Mouse (Mus musculus): ENCODE results near the gene Cggbp1. TPM values are rescaled to one million over a fixed set of nuclear protein-coding genes. Genes with fewer than 3 reads are reported as not detected.

Gene Cggbp1
- polyA plus RNA-seq, 1 experiment from 2014 or later: 86.1 TPM

DNA sequence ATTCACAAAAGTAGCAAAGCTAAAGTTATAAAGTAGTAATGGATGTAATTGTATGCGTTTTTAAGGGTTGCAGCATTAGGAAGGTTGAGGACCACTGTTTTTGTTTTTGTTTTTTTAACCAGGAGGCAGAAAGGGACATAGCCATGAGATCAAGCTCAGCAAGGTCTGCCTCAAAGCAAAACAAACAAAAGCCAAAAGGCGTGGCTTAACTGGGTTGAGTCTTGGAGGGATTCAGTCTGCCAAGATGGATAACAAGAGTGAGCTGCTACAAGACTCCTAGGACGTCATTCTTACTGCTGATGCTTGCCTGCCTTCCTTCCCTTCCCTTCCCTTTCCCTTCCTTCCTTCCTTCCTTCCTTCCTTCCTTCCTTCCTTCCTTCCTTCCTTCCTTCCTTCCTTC lies 20.5 kb downstream of the Cggbp1 start:
- H3K9ac ChIP-seq (replicated peaks; ENCODE audit: low read length): no peak overlapping the region
- no peaks in the 10 kb centered on the region for H3K27me3 ChIP-seq (ENCODE audit: insufficient read depth, low read length)
- no peak overlapping the region for H3K27ac ChIP-seq (ENCODE audit: low read length)
- H3K4me2 ChIP-seq (replicated peaks; ENCODE audit: low read depth, low read length): no peak overlapping the region
- no peaks in the 10 kb centered on the region for H3K4me1 ChIP-seq (ENCODE audit: insufficient read depth, low read length)
- H3K9me3 ChIP-seq (ENCODE audit: low read length): no peaks in the 10 kb centered on the region
- ATAC-seq (ENCODE audit: low FRiP score, low TSS enrichment): no peak
- no peak overlapping the region for H3K4me3 ChIP-seq (ENCODE audit: low read length)
- 21% methylated on average over 3 of the region's 3 CpGs for WGBS
- H3K36me3 ChIP-seq (ENCODE audit: insufficient read depth, low read length): no peaks in the 10 kb centered on the region

DNA sequence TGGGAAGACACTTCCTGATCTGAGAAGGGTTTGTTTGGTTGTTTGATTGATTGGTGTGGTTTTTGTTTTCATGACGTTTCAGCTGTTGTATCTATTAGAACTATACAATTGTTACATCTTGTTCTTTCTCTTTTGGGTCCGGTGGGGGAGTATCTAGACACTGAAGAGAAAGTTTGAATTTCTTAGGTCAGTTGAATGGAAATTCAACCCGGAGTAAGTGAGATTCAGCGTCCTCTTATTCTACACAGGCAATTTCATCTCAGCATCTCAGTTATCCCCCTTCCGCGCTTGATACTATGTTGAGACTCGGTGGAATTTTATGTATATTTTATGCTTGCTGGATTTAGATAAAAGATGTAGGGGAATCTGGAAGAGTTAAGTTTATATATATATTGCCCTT lies 21.0 kb downstream of the Cggbp1 start:
- Histone ChIP-seq H3K4me3 (ENCODE audit: low read length) (peak overlapping the region; percentile 42), H3K27me3 (ENCODE audit: insufficient read depth, low read length) (no peaks in the 10 kb centered on the region), H3K27ac (ENCODE audit: low read length) (no peak overlapping the region), H3K9ac (replicated peaks; ENCODE audit: low read length) (0 out of 2 replicates have a peak overlapping the region, but pooled peaks have one; percentile 46), H3K9me3 (ENCODE audit: low read length) (no peaks in the 10 kb centered on the region), H3K4me1 (ENCODE audit: insufficient read depth, low read length) (no peaks in the 10 kb centered on the region), H3K36me3 (ENCODE audit: insufficient read depth, low read length) (no peaks in the 10 kb centered on the region), H3K4me2 (replicated peaks; ENCODE audit: low read depth, low read length) (peak overlapping the region; percentile 60)
- 4% methylated on average over 7 of the region's 7 CpGs for WGBS
- no peak for ATAC-seq (ENCODE audit: low FRiP score, low TSS enrichment)

DNA sequence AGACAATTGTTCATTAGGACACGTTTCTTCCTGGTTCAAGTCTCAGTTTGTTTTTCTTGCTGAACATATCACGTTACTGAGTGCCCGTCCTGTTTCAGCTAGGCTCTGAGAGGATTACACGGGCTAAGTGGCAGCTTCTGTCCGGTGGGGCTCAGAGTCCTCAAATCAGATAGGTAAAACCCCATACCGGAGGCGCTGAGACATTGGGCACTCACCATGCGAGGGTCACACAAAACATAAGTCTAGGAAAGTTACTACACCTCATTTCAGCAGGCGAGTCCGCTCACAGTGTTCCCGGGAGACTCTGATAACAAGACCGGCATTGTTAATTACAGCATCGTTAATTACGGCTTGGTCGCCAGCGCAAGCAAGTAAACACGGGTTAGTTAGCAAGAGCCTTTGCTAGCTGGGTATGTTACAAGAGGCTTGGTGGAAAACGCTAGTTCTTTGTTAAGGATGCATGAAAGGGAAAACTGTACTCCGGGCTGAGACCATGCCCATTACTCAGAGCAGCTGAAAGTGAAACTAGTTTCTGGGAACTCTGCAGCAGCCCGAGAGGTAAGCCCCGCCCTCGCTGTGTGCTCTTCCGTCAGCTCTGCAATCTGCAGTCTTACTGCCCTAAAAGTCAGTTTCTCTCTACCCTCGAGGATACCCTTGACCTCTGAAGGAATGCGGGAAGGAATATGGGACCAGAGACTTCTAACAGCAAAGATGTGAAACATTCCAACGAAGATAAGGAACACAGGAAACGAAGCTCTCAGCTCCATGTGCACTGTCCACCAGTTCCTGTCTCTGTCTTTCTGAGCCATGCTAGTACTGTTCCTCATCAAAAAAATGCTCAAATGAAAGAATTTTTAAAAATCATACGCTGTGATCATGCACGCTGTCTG lies 21.9 kb downstream of the Cggbp1 start:
- H3K27me3 ChIP-seq (ENCODE audit: insufficient read depth, low read length): no peaks in the 10 kb centered on the region
- no peaks in the 10 kb centered on the region for H3K36me3 ChIP-seq (ENCODE audit: insufficient read depth, low read length)
- peak overlapping the region; percentile 91 for H3K27ac ChIP-seq (ENCODE audit: low read length)
- ATAC-seq (ENCODE audit: low FRiP score, low TSS enrichment): peak; percentile 98
- peak overlapping the region; percentile 53 for H3K4me3 ChIP-seq (ENCODE audit: low read length)
- no peaks in the 10 kb centered on the region for H3K4me1 ChIP-seq (ENCODE audit: insufficient read depth, low read length)
- WGBS: 3% methylated on average over 29 of the region's 29 CpGs
- H3K4me2 ChIP-seq (replicated peaks; ENCODE audit: low read depth, low read length): peak overlapping the region; percentile 55
- H3K9me3 ChIP-seq (ENCODE audit: low read length): no peaks in the 10 kb centered on the region
- peak overlapping the region; percentile 67 for H3K9ac ChIP-seq (replicated peaks; ENCODE audit: low read length)

DNA sequence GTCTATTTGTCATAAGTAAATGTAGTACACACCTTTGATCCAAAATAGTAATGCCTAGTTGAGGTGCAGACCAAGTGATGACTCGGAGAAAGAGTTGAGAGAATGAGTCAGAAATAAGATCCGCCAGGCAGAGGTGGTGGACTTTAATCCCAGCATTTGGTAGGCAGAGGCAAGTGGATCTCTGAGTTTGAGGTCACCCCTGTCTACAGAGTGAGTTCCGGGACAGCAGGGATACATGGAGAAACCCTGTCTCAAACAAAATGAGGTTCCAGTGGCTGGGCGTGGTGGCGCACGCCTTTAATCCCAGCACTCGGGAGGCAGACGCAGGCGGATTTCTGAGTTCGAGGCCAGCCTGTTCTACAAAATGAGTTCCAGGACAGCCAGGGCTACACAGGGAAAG lies 23.6 kb downstream of the Cggbp1 start:
- no peak for ATAC-seq (ENCODE audit: low FRiP score, low TSS enrichment)
- H3K9ac ChIP-seq (replicated peaks; ENCODE audit: low read length): no peak overlapping the region
- no peak overlapping the region for H3K4me3 ChIP-seq (ENCODE audit: low read length)
- H3K9me3 ChIP-seq (ENCODE audit: low read length): no peaks in the 10 kb centered on the region
- H3K27me3 ChIP-seq (ENCODE audit: insufficient read depth, low read length): no peaks in the 10 kb centered on the region
- WGBS: 93% methylated on average over 10 of the region's 10 CpGs
- no peak overlapping the region for H3K4me2 ChIP-seq (replicated peaks; ENCODE audit: low read depth, low read length)
- no peak overlapping the region for H3K27ac ChIP-seq (ENCODE audit: low read length)
- no peaks in the 10 kb centered on the region for H3K36me3 ChIP-seq (ENCODE audit: insufficient read depth, low read length)
- no peaks in the 10 kb centered on the region for H3K4me1 ChIP-seq (ENCODE audit: insufficient read depth, low read length)

DNA sequence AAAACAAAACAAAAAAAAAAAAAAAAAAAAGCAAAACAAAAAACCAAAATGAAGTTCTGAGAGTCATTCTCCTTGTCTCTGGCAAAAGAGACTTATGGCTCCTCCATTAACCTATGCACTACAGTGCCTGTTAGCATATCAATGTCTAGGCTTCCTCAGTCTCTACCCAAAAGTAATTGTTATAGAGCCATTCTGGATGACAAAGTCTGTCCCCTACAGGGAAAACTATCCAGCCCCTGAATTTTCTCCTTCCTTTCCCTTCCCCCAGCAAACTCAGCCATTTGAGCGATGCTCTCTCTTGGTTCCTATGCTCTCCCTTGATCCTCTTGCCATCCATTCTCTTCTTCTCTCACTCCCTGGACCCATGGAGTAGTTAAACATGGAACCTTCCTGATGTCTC lies 24.0 kb downstream of the Cggbp1 start:
- Histone ChIP-seq H3K4me3 (ENCODE audit: low read length) (no peak overlapping the region), H3K27ac (ENCODE audit: low read length) (no peak overlapping the region), H3K27me3 (ENCODE audit: insufficient read depth, low read length) (no peaks in the 10 kb centered on the region), H3K9me3 (ENCODE audit: low read length) (no peaks in the 10 kb centered on the region), H3K4me2 (replicated peaks; ENCODE audit: low read depth, low read length) (no peak overlapping the region), H3K36me3 (ENCODE audit: insufficient read depth, low read length) (no peaks in the 10 kb centered on the region), H3K4me1 (ENCODE audit: insufficient read depth, low read length) (no peaks in the 10 kb centered on the region), H3K9ac (replicated peaks; ENCODE audit: low read length) (no peak overlapping the region)
- ATAC-seq (ENCODE audit: low FRiP score, low TSS enrichment): no peak
- WGBS: 85% methylated on average over 1 of the region's 1 CpGs

DNA sequence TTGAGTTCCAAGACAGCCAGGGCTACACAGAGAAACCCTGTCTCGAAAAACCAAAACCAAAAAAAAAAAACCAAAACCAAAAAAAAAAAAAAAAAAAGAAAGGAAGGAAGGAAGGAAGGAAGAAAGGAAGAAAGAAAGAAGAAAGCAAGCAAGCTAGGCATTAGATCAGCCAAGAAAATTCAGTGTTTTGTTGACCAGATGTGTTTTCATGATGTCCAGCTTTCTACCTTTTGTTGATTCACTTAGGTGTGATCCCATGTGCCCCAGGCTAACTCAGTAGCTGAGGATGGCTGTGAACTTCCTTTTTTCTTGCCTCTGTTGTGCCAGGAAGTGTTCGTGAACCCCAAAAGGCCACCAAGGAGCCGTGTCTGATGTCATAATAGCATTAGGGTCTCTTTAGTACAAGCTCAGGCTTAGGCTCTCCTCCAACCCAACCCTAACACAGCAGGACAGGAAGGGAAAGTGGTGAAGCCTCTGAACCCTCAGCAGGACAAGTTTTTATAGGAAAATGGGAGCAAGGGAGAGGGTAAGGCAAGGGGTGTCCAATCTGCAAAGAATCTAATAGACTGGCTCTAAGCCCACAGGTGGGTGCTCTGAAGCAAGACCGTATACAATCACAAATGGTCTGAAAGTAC lies 25.0 kb downstream of the Cggbp1 start:
- Histone ChIP-seq H3K4me1 (ENCODE audit: insufficient read depth, low read length) (no peaks in the 10 kb centered on the region), H3K36me3 (ENCODE audit: insufficient read depth, low read length) (no peaks in the 10 kb centered on the region), H3K27me3 (ENCODE audit: insufficient read depth, low read length) (no peaks in the 10 kb centered on the region), H3K4me3 (ENCODE audit: low read length) (no peak overlapping the region), H3K9ac (replicated peaks; ENCODE audit: low read length) (no peak overlapping the region), H3K4me2 (replicated peaks; ENCODE audit: low read depth, low read length) (no peak overlapping the region), H3K9me3 (ENCODE audit: low read length) (no peaks in the 10 kb centered on the region), H3K27ac (ENCODE audit: low read length) (no peak overlapping the region)
- ATAC-seq (ENCODE audit: low FRiP score, low TSS enrichment): no peak
- WGBS: 87% methylated on average over 4 of the region's 4 CpGs

DNA sequence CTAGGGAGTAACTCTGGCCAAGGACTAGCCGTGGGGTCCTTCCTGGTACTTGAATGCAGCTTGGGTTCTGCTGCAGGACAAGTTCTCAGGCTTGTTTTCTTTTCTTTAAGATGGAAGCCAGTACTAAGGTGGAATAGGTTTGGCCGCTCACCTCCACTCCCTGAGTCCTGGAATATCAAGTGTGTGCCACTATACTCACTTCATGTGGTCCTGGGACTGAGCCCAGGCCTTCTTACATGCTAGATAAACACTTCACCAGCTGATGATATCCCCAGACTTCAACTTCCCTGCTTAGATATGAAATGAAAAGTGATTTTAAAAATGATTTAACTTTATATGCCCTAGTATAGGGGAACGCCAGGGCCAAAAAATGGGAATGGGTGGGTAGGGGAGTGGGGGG lies 25.5 kb downstream of the Cggbp1 start:
- 83% methylated on average over 3 of the region's 3 CpGs for WGBS
- Histone ChIP-seq H3K9ac (replicated peaks; ENCODE audit: low read length) (no peak overlapping the region), H3K27ac (ENCODE audit: low read length) (no peak overlapping the region), H3K27me3 (ENCODE audit: insufficient read depth, low read length) (no peaks in the 10 kb centered on the region), H3K4me1 (ENCODE audit: insufficient read depth, low read length) (no peaks in the 10 kb centered on the region), H3K4me2 (replicated peaks; ENCODE audit: low read depth, low read length) (no peak overlapping the region), H3K36me3 (ENCODE audit: insufficient read depth, low read length) (no peaks in the 10 kb centered on the region), H3K9me3 (ENCODE audit: low read length) (no peaks in the 10 kb centered on the region), H3K4me3 (ENCODE audit: low read length) (no peak overlapping the region)
- ATAC-seq (ENCODE audit: low FRiP score, low TSS enrichment): no peak

DNA sequence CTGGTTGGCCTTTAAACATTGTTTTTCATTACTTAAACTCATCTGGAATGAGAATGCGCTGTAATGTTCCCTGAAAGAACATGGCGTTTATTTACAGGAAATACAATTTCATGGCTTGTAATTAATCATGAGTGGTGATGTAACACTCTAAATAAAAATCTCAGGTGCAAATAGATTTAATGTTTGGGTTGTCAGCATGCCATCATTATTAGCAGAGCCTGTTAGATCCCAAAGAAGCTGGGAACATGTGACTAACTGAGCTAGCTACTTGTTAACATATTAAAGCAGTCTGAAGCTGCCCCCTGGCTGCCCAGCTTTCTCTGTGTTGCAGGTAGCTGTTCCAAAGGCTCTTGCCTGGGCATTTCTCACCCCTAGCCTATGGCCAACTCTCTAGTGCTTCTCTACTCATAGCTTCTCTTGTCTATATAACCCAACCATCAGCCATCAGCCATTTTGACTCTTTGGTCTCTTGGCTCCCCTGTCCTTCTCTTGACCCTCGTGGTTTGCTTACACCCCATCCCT lies 26.9 kb downstream of the Cggbp1 start:
- no peaks in the 10 kb centered on the region for H3K9me3 ChIP-seq (ENCODE audit: low read length)
- no peak for ATAC-seq (ENCODE audit: low FRiP score, low TSS enrichment)
- WGBS: 71% methylated on average over 3 of the region's 3 CpGs

DNA sequence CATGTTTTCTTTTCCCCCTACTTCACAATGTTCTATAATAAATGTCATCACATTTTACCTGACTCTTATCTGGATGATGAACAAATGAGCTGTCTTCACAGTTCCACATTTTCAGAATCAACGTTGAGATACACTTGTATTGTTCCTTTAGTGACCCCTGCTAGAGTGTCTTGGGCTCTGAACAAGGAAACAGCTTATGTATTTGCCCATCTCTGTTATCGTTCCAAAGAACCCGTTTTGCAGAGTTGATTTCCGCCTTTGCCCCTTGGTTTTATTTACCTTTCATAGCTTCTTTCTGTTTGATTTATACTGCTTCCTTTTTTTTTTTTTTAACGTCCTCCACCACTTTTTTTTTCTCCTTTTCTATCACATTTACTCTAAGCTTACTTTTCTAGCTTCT lies 27.9 kb downstream of the Cggbp1 start:
- Histone ChIP-seq H3K9ac (replicated peaks; ENCODE audit: low read length) (no peak overlapping the region), H3K9me3 (ENCODE audit: low read length) (no peaks in the 10 kb centered on the region), H3K27me3 (ENCODE audit: insufficient read depth, low read length) (no peaks in the 10 kb centered on the region), H3K4me1 (ENCODE audit: insufficient read depth, low read length) (peaks cover 10% of the 10 kb centered on the region), H3K36me3 (ENCODE audit: insufficient read depth, low read length) (no peaks in the 10 kb centered on the region), H3K27ac (ENCODE audit: low read length) (no peak overlapping the region), H3K4me2 (replicated peaks; ENCODE audit: low read depth, low read length) (no peak overlapping the region), H3K4me3 (ENCODE audit: low read length) (no peak overlapping the region)
- ATAC-seq (ENCODE audit: low FRiP score, low TSS enrichment): no peak
- 52% methylated on average over 5 of the region's 5 CpGs for WGBS

More for the DNA sequence above, 26.9 kb downstream of the Cggbp1 start:
- H3K27me3 ChIP-seq (ENCODE audit: insufficient read depth, low read length): no peaks in the 10 kb centered on the region
- no peak overlapping the region for H3K27ac ChIP-seq (ENCODE audit: low read length)
- no peaks in the 10 kb centered on the region for H3K4me1 ChIP-seq (ENCODE audit: insufficient read depth, low read length)
- no peaks in the 10 kb centered on the region for H3K36me3 ChIP-seq (ENCODE audit: insufficient read depth, low read length)
- no peak overlapping the region for H3K4me3 ChIP-seq (ENCODE audit: low read length)
- no peak overlapping the region for H3K9ac ChIP-seq (replicated peaks; ENCODE audit: low read length)
- H3K4me2 ChIP-seq (replicated peaks; ENCODE audit: low read depth, low read length): no peak overlapping the region

DNA sequence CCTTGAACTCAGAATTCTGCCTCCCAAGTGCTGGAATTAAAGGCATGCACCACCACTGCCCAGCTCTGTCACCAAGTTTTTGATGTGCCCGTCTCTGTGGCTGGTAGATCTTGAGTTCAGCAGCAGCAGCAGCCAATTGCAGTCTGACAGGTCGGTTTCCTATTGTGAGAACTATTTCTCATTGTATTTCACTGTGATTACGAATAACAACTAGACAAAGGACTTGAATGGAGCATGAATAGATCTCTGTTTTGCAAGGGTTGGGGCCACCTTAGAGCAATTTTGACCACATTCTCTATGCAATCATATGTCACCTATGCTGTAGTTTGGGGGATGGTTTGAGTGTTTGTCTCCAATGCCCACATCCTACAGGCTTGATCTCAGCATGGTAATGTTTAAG lies 29.2 kb downstream of the Cggbp1 start:
- H3K27me3 ChIP-seq (ENCODE audit: insufficient read depth, low read length): no peaks in the 10 kb centered on the region
- H3K4me3 ChIP-seq (ENCODE audit: low read length): no peak overlapping the region
- no peak for ATAC-seq (ENCODE audit: low FRiP score, low TSS enrichment)
- no peaks in the 10 kb centered on the region for H3K36me3 ChIP-seq (ENCODE audit: insufficient read depth, low read length)
- 90% methylated on average over 3 of the region's 3 CpGs for WGBS
- H3K9ac ChIP-seq (replicated peaks; ENCODE audit: low read length): no peak overlapping the region
- no peaks in the 10 kb centered on the region for H3K9me3 ChIP-seq (ENCODE audit: low read length)
- H3K4me1 ChIP-seq (ENCODE audit: insufficient read depth, low read length): peaks cover 14% of the 10 kb centered on the region
- H3K27ac ChIP-seq (ENCODE audit: low read length): no peak overlapping the region
- H3K4me2 ChIP-seq (replicated peaks; ENCODE audit: low read depth, low read length): no peak overlapping the region
